Mouse (Mus musculus) midbrain, embryonic 11.5 days (tissue): ENCODE measurements around the gene CN725425. TPM values are rescaled to one million over a fixed set of nuclear protein-coding genes. Genes with fewer than 3 reads are reported as not detected.

ENCODE experiments used
- ATAC-seq: fragments of 200-750 bp; cut with Nextera tagmentation; 2 replicates; pipeline ENCODE4 v1.8.0; 2017; ENCODE audit warnings: moderate TSS enrichment, moderate library complexity; ENCODE audit not compliant: low FRiP score
- DNase-seq: peaks from one replicate; pipeline ENCODE4 v3.0.0; 2015; ENCODE audit warnings: low spot score; ENCODE audit errors: missing footprints
- H3K27ac ChIP-seq: fragments of 300-500 bp; sonication (generic); 2 replicates; pipeline ENCODE4 v1.5.1; 2014; ENCODE audit warnings: low read depth, low read length
- H3K27me3 ChIP-seq: fragments of 300-500 bp; sonication (generic); 2 replicates; pipeline ENCODE4 v1.6.1; 2014; ENCODE audit warnings: mild to moderate bottlenecking, low read length, moderate library complexity, mixed read lengths; ENCODE audit not compliant: control insufficient read depth, insufficient read depth
- H3K36me3 ChIP-seq: fragments of 300-500 bp; sonication (generic); 2 replicates; pipeline ENCODE4 v1.6.1; 2014; ENCODE audit warnings: mild to moderate bottlenecking, low read length, moderate library complexity, mixed read lengths; ENCODE audit not compliant: control insufficient read depth, insufficient read depth
- H3K4me1 ChIP-seq: fragments of 300-500 bp; sonication (generic); 2 replicates; pipeline ENCODE4 v1.6.1; 2014; ENCODE audit warnings: low read length; ENCODE audit not compliant: control insufficient read depth, insufficient read depth
- H3K4me2 ChIP-seq: fragments of 300-500 bp; sonication (generic); 2 replicates; pipeline ENCODE4 v1.6.1; 2014; ENCODE audit warnings: mild to moderate bottlenecking, moderate library complexity
- H3K4me3 ChIP-seq: fragments of 300-500 bp; sonication (generic); 2 replicates; pipeline ENCODE4 v1.5.1; 2014; ENCODE audit warnings: low read depth, low read length
- H3K9ac ChIP-seq: fragments of 300-500 bp; sonication (generic); 2 replicates; pipeline ENCODE4 v1.6.1; 2014; ENCODE audit warnings: low read length
- H3K9me3 ChIP-seq: fragments of 300-500 bp; sonication (generic); 2 replicates; pipeline ENCODE4 v1.6.1; 2016; ENCODE audit warnings: low read length; ENCODE audit not compliant: control insufficient read depth
- WGBS: fragments of 180-500 bp; shearing (Covaris S2); extraction: QIAGEN DNeasy Blood & Tissue Kit; methylation state at CpG from one replicate; pipeline ENCODE4 v1.1.7; 2014; 5-methylcytosine and 5-hydroxymethylcytosine counted together
- polyA plus RNA-seq: library from polyadenylated mRNA; unstranded; fragments of >200 nt; fragmentation: Nextera tagmentation; extraction: Ambion mirVana; gene quantifications from 2 replicates; pipeline ENCODE4 v1.2.1, GENCODE M21; 2014

Gene CN725425
- polyA plus RNA-seq, 1 experiment from 2014 or later = not detected

DNA sequence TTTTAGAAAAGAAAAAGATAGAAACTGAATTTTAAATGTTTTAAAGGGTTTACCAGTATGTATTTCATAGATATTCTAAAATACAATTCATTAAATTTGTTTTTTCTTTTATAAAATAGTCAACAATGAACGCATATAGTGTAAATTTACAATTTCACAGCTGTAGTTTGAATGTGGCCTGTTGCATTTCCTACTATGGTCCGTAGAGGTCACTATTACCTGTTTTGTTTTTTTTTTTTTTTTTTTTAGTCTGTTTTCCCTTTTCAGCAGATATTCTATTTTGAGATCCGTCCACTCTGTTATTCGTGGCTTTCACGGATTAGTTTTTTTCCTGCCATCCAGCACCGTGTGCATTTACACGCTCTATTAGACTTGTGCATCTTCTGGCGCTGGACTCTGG, 53.7 kb downstream of the CN725425 start:
- Histone ChIP-seq H3K9me3 (no peaks in the 10 kb centered on the region), H3K4me1 (0 out of 2 replicates have a peak, but pooled peaks cover 2% of the 10 kb centered on the region), H3K27me3 (no peaks in the 10 kb centered on the region), H3K9ac (no peak overlapping the region), H3K27ac (no peak overlapping the region), H3K36me3 (no peaks in the 10 kb centered on the region), H3K4me2 (no peak overlapping the region), H3K4me3 (no peak overlapping the region)
- DNase-seq = no peak
- WGBS = 62% methylated on average over 8 of the region's 8 CpGs
- ATAC-seq = no peak

GRCm38 (mm10) chr15:91255308-91255707, 56.0 kb downstream of the CN725425 start:
- 85% methylated on average over 2 of the region's 2 CpGs for WGBS
- peak; percentile 21 for DNase-seq

GRCm38 (mm10) chr15:91257140-91257539, 57.8 kb downstream of the CN725425 start:
- Histone ChIP-seq H3K4me2 (no peak overlapping the region), H3K27ac (no peak overlapping the region), H3K27me3 (no peaks in the 10 kb centered on the region), H3K4me3 (no peak overlapping the region), H3K9ac (no peak overlapping the region), H3K9me3 (no peaks in the 10 kb centered on the region), H3K4me1 (no peaks in the 10 kb centered on the region), H3K36me3 (no peaks in the 10 kb centered on the region)
- ATAC-seq (no peak), DNase-seq (no peak)
- 67% methylated on average over 11 of the region's 11 CpGs for WGBS

More at GRCm38 (mm10) chr15:91255308-91255707, 56.0 kb downstream of the CN725425 start:
- no peak overlapping the region for H3K4me3 ChIP-seq
- no peak overlapping the region for H3K9ac ChIP-seq
- 0 out of 2 replicates have a peak, but pooled peaks cover 2% of the 10 kb centered on the region for H3K4me1 ChIP-seq
- no peaks in the 10 kb centered on the region for H3K27me3 ChIP-seq
- H3K4me2 ChIP-seq = no peak overlapping the region
- H3K27ac ChIP-seq = no peak overlapping the region
- no peak for ATAC-seq
- H3K36me3 ChIP-seq = no peaks in the 10 kb centered on the region
- H3K9me3 ChIP-seq = no peaks in the 10 kb centered on the region

- Histone ChIP-seq H3K27ac (no peak overlapping the region), H3K36me3 (no peaks in the 10 kb centered on the region), H3K4me1 (no peaks in the 10 kb centered on the region), H3K9me3 (no peaks in the 10 kb centered on the region), H3K4me3 (no peak overlapping the region), H3K9ac (no peak overlapping the region), H3K27me3 (no peaks in the 10 kb centered on the region), H3K4me2 (no peak overlapping the region)
- no peak for ATAC-seq
- 86% methylated on average over 5 of the region's 5 CpGs for WGBS
- DNase-seq = no peak
These were observed 61.3 kb downstream of the CN725425 start for GRCm38 (mm10) chr15:91260578-91260977.

DNA sequence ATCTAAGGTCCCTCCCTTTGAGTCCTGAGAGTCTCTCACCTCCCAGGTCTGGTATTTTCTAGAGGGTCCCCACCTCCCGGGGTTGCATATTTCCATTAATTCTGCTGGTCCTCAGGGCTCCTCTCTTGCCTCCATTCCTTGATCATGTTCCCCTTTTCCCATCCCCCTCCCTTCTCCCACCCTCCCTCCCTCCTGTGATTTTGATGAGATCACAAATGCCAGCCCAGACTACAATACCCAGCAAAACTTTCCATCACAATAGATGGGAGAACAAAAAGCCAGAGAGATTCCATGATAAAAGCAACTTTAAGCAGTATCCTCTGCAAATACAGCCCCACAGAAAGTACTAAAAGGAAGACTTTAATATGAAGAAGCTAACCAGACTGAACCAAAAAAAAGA, 64.6 kb downstream of the CN725425 start:
- Histone ChIP-seq H3K9ac (no peak overlapping the region), H3K4me3 (no peak overlapping the region), H3K36me3 (no peaks in the 10 kb centered on the region), H3K27me3 (no peaks in the 10 kb centered on the region), H3K27ac (no peak overlapping the region), H3K4me2 (no peak overlapping the region), H3K4me1 (no peaks in the 10 kb centered on the region), H3K9me3 (no peaks in the 10 kb centered on the region)
- DNase-seq (no peak), ATAC-seq (no peak)
- 88% methylated on average over 1 of the region's 1 CpGs for WGBS

DNA sequence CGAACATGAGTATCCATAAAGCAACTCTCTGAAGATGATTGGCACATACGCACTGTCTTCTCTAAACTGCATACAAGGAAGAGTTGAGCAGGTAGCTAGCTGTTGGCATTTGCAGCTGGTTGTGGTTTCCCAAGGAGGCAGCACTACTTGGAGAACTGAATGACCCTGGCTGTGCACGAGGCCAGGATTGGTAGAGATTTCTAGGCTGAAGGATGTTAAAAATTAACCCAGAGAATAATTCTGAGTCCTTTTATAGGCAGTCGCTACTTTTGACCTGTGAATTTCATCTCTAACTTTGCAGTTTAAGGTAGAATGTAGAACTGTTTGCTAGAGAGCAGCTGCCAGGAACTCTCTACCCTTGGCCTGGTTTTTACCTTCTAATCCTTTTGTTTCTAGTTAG, 69.2 kb downstream of the CN725425 start:
- no peak for ATAC-seq
- H3K36me3 ChIP-seq = no peaks in the 10 kb centered on the region
- no peaks in the 10 kb centered on the region for H3K9me3 ChIP-seq
- H3K9ac ChIP-seq = no peak overlapping the region
- no peak overlapping the region for H3K4me2 ChIP-seq
- H3K27ac ChIP-seq = no peak overlapping the region
- DNase-seq = peak; percentile 41
- H3K4me3 ChIP-seq = no peak overlapping the region
- no peaks in the 10 kb centered on the region for H3K4me1 ChIP-seq
- no peaks in the 10 kb centered on the region for H3K27me3 ChIP-seq
- WGBS = 94% methylated on average over 4 of the region's 4 CpGs

- 81% methylated on average over 3 of the region's 3 CpGs for WGBS
- H3K9ac ChIP-seq = no peak overlapping the region
- H3K9me3 ChIP-seq = no peaks in the 10 kb centered on the region
- H3K27me3 ChIP-seq = no peaks in the 10 kb centered on the region
- H3K4me2 ChIP-seq = no peak overlapping the region
- no peak for DNase-seq
- no peak overlapping the region for H3K4me3 ChIP-seq
- no peaks in the 10 kb centered on the region for H3K4me1 ChIP-seq
- no peaks in the 10 kb centered on the region for H3K36me3 ChIP-seq
- H3K27ac ChIP-seq = no peak overlapping the region
- ATAC-seq = no peak
These were observed 76.7 kb downstream of the CN725425 start for GRCm38 (mm10) chr15:91275961-91276360.

- H3K9ac ChIP-seq = no peak overlapping the region
- H3K27ac ChIP-seq = no peak overlapping the region
- no peaks in the 10 kb centered on the region for H3K36me3 ChIP-seq
- H3K4me2 ChIP-seq = no peak overlapping the region
- no peaks in the 10 kb centered on the region for H3K27me3 ChIP-seq
- ATAC-seq = no peak
- 87% methylated on average over 5 of the region's 5 CpGs for WGBS
- H3K4me3 ChIP-seq = no peak overlapping the region
- H3K9me3 ChIP-seq = no peaks in the 10 kb centered on the region
- no peaks in the 10 kb centered on the region for H3K4me1 ChIP-seq
- DNase-seq = peak; percentile 57
These were observed 80.3 kb downstream of the CN725425 start for GRCm38 (mm10) chr15:91279571-91279970.

GRCm38 (mm10) chr15:91281521-91281920, 82.2 kb downstream of the CN725425 start:
- WGBS = 86% methylated on average over 5 of the region's 5 CpGs
- ATAC-seq (no peak), DNase-seq (no peak)
- H3K9ac ChIP-seq = no peak overlapping the region
- H3K36me3 ChIP-seq = no peaks in the 10 kb centered on the region
- no peak overlapping the region for H3K4me3 ChIP-seq
- H3K4me2 ChIP-seq = no peak overlapping the region
- no peaks in the 10 kb centered on the region for H3K9me3 ChIP-seq
- no peak overlapping the region for H3K27ac ChIP-seq
- H3K4me1 ChIP-seq = no peaks in the 10 kb centered on the region
- H3K27me3 ChIP-seq = no peaks in the 10 kb centered on the region

DNA sequence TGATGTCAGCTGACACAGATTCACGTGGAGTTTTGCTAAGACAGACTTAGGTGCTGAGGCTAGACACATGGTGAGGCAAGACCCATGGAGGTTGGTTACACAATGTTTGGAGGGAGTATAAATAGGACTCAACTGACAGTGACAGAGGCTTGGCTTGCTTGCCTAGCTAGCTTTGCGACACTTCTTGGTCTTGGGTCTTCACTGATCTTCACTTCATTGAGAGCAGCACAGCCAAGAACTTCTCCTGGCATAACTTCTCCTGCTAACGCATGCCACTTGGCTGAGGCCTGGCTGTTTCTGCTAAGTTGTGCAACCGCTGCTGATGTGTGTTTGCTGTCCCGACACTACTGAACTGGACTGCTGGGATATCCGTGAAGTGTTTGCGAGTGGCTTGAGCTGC, 83.5 kb downstream of the CN725425 start:
- no peaks in the 10 kb centered on the region for H3K36me3 ChIP-seq
- 92% methylated on average over 7 of the region's 7 CpGs for WGBS
- ATAC-seq = no peak
- H3K9ac ChIP-seq = no peak overlapping the region
- H3K4me1 ChIP-seq = no peaks in the 10 kb centered on the region
- H3K9me3 ChIP-seq = no peaks in the 10 kb centered on the region; the same call in 1 of the 2 replicates
- H3K4me3 ChIP-seq = no peak overlapping the region
- no peaks in the 10 kb centered on the region for H3K27me3 ChIP-seq
- no peak overlapping the region for H3K4me2 ChIP-seq
- peak; percentile 67 for DNase-seq
- H3K27ac ChIP-seq = no peak overlapping the region
